Mouse (Mus musculus) neural tube, embryonic 11.5 days (tissue): Measurements from ENCODE around the gene Cdt1. TPM values are rescaled to one million over a fixed set of nuclear protein-coding genes. Genes with fewer than 3 reads are reported as not detected.

Source experiments
- ATAC-seq: fragments of 200-750 bp; cut with Nextera tagmentation; 2 replicates; pipeline ENCODE4 v1.8.0; 2017; ENCODE audit warnings: moderate number of reproducible peaks, mild to moderate bottlenecking, moderate TSS enrichment, moderate library complexity; ENCODE audit not compliant: insufficient read depth, low FRiP score, low TSS enrichment
- DNase-seq: peaks from one replicate; pipeline ENCODE4 v3.0.0-alpha.2; 2015; ENCODE audit warnings: low spot score
- H3K27ac ChIP-seq: fragments of 300-500 bp; sonication (generic); 2 replicates; pipeline ENCODE4 v1.5.1; 2014; ENCODE audit warnings: low read depth, mild to moderate bottlenecking, low read length
- H3K27me3 ChIP-seq: fragments of 300-500 bp; sonication (generic); 2 replicates; pipeline ENCODE4 v1.6.1; 2014; ENCODE audit warnings: mild to moderate bottlenecking, low read length, mixed read lengths; ENCODE audit not compliant: control insufficient read depth, insufficient read depth
- H3K36me3 ChIP-seq: fragments of 300-500 bp; sonication (generic); 2 replicates; pipeline ENCODE4 v1.6.1; 2014; ENCODE audit warnings: mild to moderate bottlenecking, low read length, moderate library complexity, mixed read lengths; ENCODE audit not compliant: control insufficient read depth, insufficient read depth
- H3K4me1 ChIP-seq: fragments of 300-500 bp; sonication (generic); 2 replicates; pipeline ENCODE4 v1.6.1; 2014; ENCODE audit warnings: low read length, mixed read lengths; ENCODE audit not compliant: control insufficient read depth, insufficient read depth
- H3K4me2 ChIP-seq: fragments of 300-500 bp; sonication (generic); 2 replicates; pipeline ENCODE4 v1.6.1; 2014; ENCODE audit warnings: low read depth, mild to moderate bottlenecking, moderate library complexity
- H3K4me3 ChIP-seq: fragments of 300-500 bp; sonication (generic); 2 replicates; pipeline ENCODE4 v1.5.1; 2014; ENCODE audit warnings: low read depth, low read length
- H3K9ac ChIP-seq: fragments of 300-500 bp; sonication (generic); 2 replicates; pipeline ENCODE4 v1.6.1; 2014; ENCODE audit warnings: mild to moderate bottlenecking, low read length
- H3K9me3 ChIP-seq: fragments of 300-500 bp; sonication (generic); 2 replicates; pipeline ENCODE4 v1.6.1; 2016; ENCODE audit warnings: low read length; ENCODE audit not compliant: control insufficient read depth
- WGBS: fragments of 180-500 bp; shearing (Covaris S2); extraction: QIAGEN DNeasy Blood & Tissue Kit; methylation state at CpG from one replicate; pipeline ENCODE4 v1.1.7; 2014; 5-methylcytosine and 5-hydroxymethylcytosine counted together
- polyA plus RNA-seq: library from polyadenylated mRNA; unstranded; fragments of >200 nt; fragmentation: Nextera tagmentation; extraction: Ambion mirVana; gene quantifications from 2 replicates; pipeline ENCODE4 v1.2.1, GENCODE M21; 2014

Gene Cdt1
- polyA plus RNA-seq, 1 experiment from 2014 or later: 37.1 TPM

DNA sequence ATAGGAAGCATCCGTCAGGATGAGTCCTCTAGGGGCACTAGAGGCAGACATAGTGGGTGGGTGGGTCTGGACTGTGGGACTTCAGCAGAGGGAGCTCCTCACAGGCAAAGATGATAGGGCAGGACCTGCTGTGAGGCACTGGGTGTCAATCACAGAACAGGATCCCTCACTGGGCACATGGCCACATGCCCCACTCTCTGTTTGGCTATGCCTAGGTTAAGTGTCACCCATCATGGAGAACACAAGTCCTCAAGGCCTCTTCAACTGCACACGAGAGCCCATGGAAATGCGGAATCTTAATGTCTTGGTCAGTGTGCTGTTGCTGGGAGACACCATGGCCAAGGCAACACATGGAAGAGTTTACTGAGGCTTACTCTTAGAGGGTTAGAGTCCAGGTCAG, 39.9 kb upstream of the Cdt1 start:
- 90% methylated on average over 3 of the region's 3 CpGs for WGBS
- Histone ChIP-seq H3K27me3 (no peaks in the 10 kb centered on the region), H3K4me3 (no peak overlapping the region), H3K4me2 (no peak overlapping the region), H3K36me3 (no peaks in the 10 kb centered on the region), H3K9ac (no peak overlapping the region), H3K27ac (no peak overlapping the region), H3K9me3 (no peaks in the 10 kb centered on the region), H3K4me1 (peaks cover 17% of the 10 kb centered on the region)
- ATAC-seq (no peak), DNase-seq (no peak)

GRCm38 (mm10) chr8:122529159-122529558, 38.7 kb upstream of the Cdt1 start:
- Histone ChIP-seq H3K4me3 (no peak overlapping the region), H3K36me3 (no peaks in the 10 kb centered on the region), H3K9me3 (no peaks in the 10 kb centered on the region), H3K27ac (no peak overlapping the region), H3K27me3 (no peaks in the 10 kb centered on the region), H3K4me2 (no peak overlapping the region), H3K9ac (no peak overlapping the region), H3K4me1 (peaks cover 9% of the 10 kb centered on the region; the same call in 1 of the 2 replicates)
- DNase-seq: no peak
- WGBS: 88% methylated on average over 4 of the region's 4 CpGs
- ATAC-seq: no peak

DNA sequence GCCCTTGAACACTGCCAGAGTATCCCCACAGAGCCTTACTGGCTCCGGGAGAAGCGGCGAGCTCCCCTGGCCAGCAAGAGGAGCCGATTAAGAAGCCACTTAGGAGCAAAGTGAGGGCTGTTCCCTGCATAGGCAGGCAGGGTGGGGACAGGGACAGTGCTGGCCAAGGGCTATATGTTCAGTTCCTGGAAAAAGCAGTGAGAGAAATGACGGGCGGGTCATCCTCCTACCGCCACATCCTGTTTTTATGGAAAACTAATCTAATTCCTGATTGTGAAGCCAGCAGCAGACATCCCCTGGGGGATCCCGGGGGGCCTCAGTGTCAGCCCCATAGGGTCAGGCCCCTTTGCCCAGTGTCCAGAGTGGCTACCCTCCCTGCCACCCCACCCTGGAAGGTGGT, 36.5 kb upstream of the Cdt1 start:
- Histone ChIP-seq H3K36me3 (no peaks in the 10 kb centered on the region), H3K4me1 (0 out of 2 replicates have a peak, but pooled peaks cover 7% of the 10 kb centered on the region), H3K27me3 (no peaks in the 10 kb centered on the region), H3K27ac (no peak overlapping the region), H3K9ac (no peak overlapping the region), H3K9me3 (no peaks in the 10 kb centered on the region), H3K4me2 (no peak overlapping the region), H3K4me3 (no peak overlapping the region)
- ATAC-seq: no peak
- DNase-seq: no peak
- WGBS: 85% methylated on average over 8 of the region's 8 CpGs

DNA sequence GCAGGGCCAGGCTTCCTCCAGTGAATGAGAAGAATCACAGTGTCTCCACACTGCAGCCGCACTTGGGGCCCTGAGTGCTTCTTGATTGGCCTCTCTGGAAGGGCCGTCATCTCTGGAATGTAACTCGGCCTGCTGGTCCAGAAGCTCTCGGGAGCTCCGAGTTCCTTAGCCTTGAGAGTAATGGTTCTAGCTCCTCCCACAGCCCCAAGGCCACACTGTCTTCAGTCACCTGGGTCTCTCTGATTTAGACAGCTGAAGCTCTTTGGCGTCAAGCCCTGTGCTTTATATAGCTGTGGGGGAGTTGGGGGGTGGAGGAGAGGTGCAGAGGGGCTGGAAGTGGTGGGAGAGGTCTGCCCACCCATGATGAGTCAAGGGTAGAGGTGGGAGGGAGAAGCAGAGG, 30.8 kb upstream of the Cdt1 start:
- DNase-seq: no peak
- 44% methylated on average over 6 of the region's 6 CpGs for WGBS
- H3K9me3 ChIP-seq: no peaks in the 10 kb centered on the region
- no peak overlapping the region for H3K4me3 ChIP-seq
- H3K9ac ChIP-seq: no peak overlapping the region
- no peak overlapping the region for H3K27ac ChIP-seq
- no peak for ATAC-seq
- no peaks in the 10 kb centered on the region for H3K36me3 ChIP-seq
- H3K27me3 ChIP-seq: no peaks in the 10 kb centered on the region
- H3K4me1 ChIP-seq: 0 out of 2 replicates have a peak, but pooled peaks cover 3% of the 10 kb centered on the region
- no peak overlapping the region for H3K4me2 ChIP-seq

DNA sequence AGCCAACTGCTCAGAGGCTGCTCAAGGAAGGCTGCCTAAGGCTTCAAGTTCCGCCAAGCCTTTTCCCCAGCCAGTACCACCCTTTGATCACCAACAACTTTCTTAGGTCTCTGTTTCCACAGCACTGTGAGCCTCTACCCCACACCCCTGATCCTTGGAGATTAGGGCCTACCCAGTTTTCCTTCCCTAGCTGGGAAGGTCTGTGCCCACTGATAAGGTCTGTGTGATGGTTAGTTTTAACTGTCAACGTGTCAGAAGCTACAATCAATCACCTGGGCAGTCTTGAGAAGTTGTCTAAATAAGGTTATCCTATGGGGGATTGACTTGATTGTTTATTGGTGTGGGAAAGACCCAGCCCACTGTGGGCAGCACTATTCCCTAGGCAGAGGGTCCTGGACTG, 30.0 kb upstream of the Cdt1 start:
- Histone ChIP-seq H3K36me3 (no peaks in the 10 kb centered on the region), H3K4me1 (0 out of 2 replicates have a peak, but pooled peaks cover 3% of the 10 kb centered on the region), H3K9ac (no peak overlapping the region), H3K27me3 (no peaks in the 10 kb centered on the region), H3K9me3 (no peaks in the 10 kb centered on the region), H3K4me3 (no peak overlapping the region), H3K27ac (no peak overlapping the region), H3K4me2 (no peak overlapping the region)
- DNase-seq (no peak), ATAC-seq (no peak)
- WGBS: 91% methylated on average over 2 of the region's 2 CpGs

GRCm38 (mm10) chr8:122538310-122539076, 29.3 kb upstream of the Cdt1 start:
- DNase-seq (no peak), ATAC-seq (no peak)
- no peaks in the 10 kb centered on the region for H3K36me3 ChIP-seq
- H3K27ac ChIP-seq: no peak overlapping the region
- H3K27me3 ChIP-seq: no peaks in the 10 kb centered on the region
- no peaks in the 10 kb centered on the region for H3K9me3 ChIP-seq
- no peak overlapping the region for H3K4me3 ChIP-seq
- 93% methylated on average over 9 of the region's 9 CpGs for WGBS
- H3K4me1 ChIP-seq: 0 out of 2 replicates have a peak, but pooled peaks cover 3% of the 10 kb centered on the region
- no peak overlapping the region for H3K9ac ChIP-seq
- no peak overlapping the region for H3K4me2 ChIP-seq

GRCm38 (mm10) chr8:122544138-122544537, 23.7 kb upstream of the Cdt1 start:
- 91% methylated on average over 8 of the region's 8 CpGs for WGBS
- ATAC-seq (no peak), DNase-seq (no peak)
- H3K4me3 ChIP-seq: no peak overlapping the region
- no peak overlapping the region for H3K9ac ChIP-seq
- no peak overlapping the region for H3K4me2 ChIP-seq
- no peaks in the 10 kb centered on the region for H3K9me3 ChIP-seq
- no peaks in the 10 kb centered on the region for H3K27me3 ChIP-seq
- no peaks in the 10 kb centered on the region for H3K4me1 ChIP-seq
- H3K27ac ChIP-seq: no peak overlapping the region
- H3K36me3 ChIP-seq: no peaks in the 10 kb centered on the region

DNA sequence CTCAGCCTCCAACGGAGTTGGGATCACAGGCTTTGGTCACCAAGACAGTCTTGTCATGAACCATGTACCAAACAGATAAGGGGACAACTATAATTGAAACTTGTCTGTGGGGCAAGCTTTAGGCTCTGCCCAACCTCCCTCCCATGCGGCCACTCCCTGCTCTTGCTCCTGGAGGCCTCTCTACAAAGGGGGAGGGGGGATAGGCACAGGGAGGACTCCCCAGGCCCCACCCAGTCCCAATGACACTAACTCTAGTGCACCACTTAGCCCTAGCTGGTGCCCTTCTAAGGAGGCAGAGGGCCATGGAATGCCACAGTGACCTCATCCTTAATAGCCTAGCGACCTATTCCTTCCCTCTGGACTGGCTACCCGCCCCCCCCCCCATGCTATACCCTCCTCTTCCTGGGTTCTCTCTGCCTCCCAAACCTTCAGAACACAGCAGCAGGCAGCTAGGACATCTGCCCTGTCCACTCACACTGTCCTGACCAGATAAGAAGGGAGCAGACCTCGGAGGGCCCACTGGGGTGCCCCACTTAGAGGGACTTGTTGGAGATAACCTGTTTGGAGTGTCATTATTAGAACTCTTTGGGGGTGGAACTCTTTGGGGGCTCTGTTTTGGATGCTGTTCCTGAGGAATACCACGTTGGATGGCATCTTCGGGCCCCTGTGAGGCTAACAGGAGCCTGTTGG, 21.6 kb upstream of the Cdt1 start:
- H3K27ac ChIP-seq: no peak overlapping the region

More for the DNA sequence above, 21.6 kb upstream of the Cdt1 start:
- Histone ChIP-seq H3K36me3 (no peaks in the 10 kb centered on the region), H3K9ac (no peak overlapping the region; the same call in 1 of the 2 replicates), H3K4me2 (no peak overlapping the region; the same call in 1 of the 2 replicates), H3K4me3 (no peak overlapping the region), H3K4me1 (0 out of 2 replicates have a peak, but pooled peaks cover 4% of the 10 kb centered on the region), H3K27me3 (peaks cover 11% of the 10 kb centered on the region), H3K9me3 (no peaks in the 10 kb centered on the region)
- 80% methylated on average over 7 of the region's 7 CpGs for WGBS
- DNase-seq: no peak
- ATAC-seq: no peak
